Mouse (Mus musculus): Measurements from ENCODE around the gene Mfn1.

Mfn1 gene

GRCm38 (mm10) chr3:32611606-32612170, 82.4 kb downstream of the Mfn1 start:
- DNase-seq (ENCODE audit: low spot score in 2 of 2): no peak

- DNase-seq (ENCODE audit: low spot score in 2 of 2): no peak
Observed at GRCm38 (mm10) chr3:32614786-32615185, 85.5 kb downstream of the Mfn1 start.

- no peak for DNase-seq (ENCODE audit: low spot score in 2 of 2)
Observed at GRCm38 (mm10) chr3:32615376-32615775, 86.1 kb downstream of the Mfn1 start.

GRCm38 (mm10) chr3:32616006-32616330, 86.7 kb downstream of the Mfn1 start:
- DNase-seq (ENCODE audit: low spot score in 2 of 2): no peak

GRCm38 (mm10) chr3:32616331-32617052, 87.2 kb downstream of the Mfn1 start, which contains the start of gene Gnb4:
Gene Gnb4, minus strand, starts transcription at chr3:32616585.
- DNase-seq (ENCODE audit: low spot score in 2 of 2): peak in 1 of 2 experiments; percentile 22

GRCm38 (mm10) chr3:32617053-32617642, 87.9 kb downstream of the Mfn1 start:
- DNase-seq (ENCODE audit: low spot score in 2 of 2): no peak

- DNase-seq (ENCODE audit: low spot score in 2 of 2): no peak
Observed at GRCm38 (mm10) chr3:32621658-32622057, 92.4 kb downstream of the Mfn1 start.

- DNase-seq (ENCODE audit: low spot score in 2 of 2): no peak
Observed at GRCm38 (mm10) chr3:32622106-32622505, 92.8 kb downstream of the Mfn1 start.

GRCm38 (mm10) chr3:32628141-32628540, 98.9 kb downstream of the Mfn1 start:
- no peak for DNase-seq (ENCODE audit: low spot score in 2 of 2)

All from frontal cortex, postnatal 36 days (tissue).